In the genomic region with DNA sequence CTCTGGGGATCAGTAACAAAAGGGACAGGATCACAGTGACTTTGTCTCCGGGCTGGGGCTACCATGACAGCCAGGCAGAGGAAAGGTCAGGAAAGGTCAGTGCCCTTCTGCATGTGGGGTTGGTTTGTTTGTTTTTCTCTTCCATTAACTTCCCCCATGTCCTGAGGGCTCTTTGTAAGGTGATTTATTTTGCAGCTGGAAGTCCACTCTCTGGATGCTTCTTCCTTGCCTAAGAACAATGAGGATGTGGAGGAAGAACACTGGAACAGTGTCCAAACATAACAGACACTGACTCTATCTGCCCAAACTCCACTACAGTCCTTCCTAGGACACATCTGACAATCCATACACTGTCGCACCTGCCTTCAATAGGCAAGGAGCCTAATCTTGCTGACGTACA, we compare ENCODE assay signal across 12 mouse cellular contexts.
DNase-seq lines count a peak whose midpoint lies in the region; ATAC-seq and TF ChIP-seq lines count a peak whose summit lies in the region.
"Had no signal": no experiment of that assay in that cellular context is flagged by ENCODE, and none has a peak within 500 bp of the region (broad histone marks: within the 10 kb centered on the region; RNA-seq: fewer than 3 reads in every experiment).

No protein-coding gene starts in this region.

- ATAC-seq in heart, embryonic 11.5 days (replicated peaks; ENCODE audit: insufficient number of reproducible peaks, low FRiP score, low TSS enrichment) = no peak
- ATAC-seq in lung, embryonic 14.5 days (ENCODE audit: insufficient read depth) = no peak
- ATAC-seq in heart, embryonic 15.5 days (replicated peaks; ENCODE audit: insufficient number of reproducible peaks, insufficient read depth, low FRiP score, low read depth) = no peak
- ATAC-seq in liver, postnatal 0 days = peak; percentile 67; the same call in 1 of the 2 replicates

- no peak overlapping the region for H3K9ac ChIP-seq in heart, embryonic 11.5 days (ENCODE audit: low read depth, low read length)
- H3K9ac ChIP-seq in lung, embryonic 14.5 days = no peak overlapping the region
- H3K9ac ChIP-seq in heart, embryonic 15.5 days = no peak overlapping the region
- no peak overlapping the region for H3K9ac ChIP-seq in liver, postnatal 0 days (replicated peaks)
- H3K9ac ChIP-seq: limb, embryonic 12.5 days; midbrain, embryonic 12.5 days had no signal

- no peak overlapping the region for H3K27ac ChIP-seq in heart, embryonic 11.5 days (ENCODE audit: low read depth, low read length)
- H3K27ac ChIP-seq in lung, embryonic 14.5 days (ENCODE audit: low read depth) = no peak overlapping the region
- 0 out of 2 replicates have a peak overlapping the region, but pooled peaks have one; percentile 14 for H3K27ac ChIP-seq in heart, embryonic 15.5 days
- H3K27ac ChIP-seq in liver, postnatal 0 days (ENCODE audit: low read depth) = peak overlapping the region; percentile 39
- H3K27ac ChIP-seq: limb, embryonic 12.5 days; midbrain, embryonic 12.5 days had no signal

- no peak for TF ChIP-seq EP300 in liver, postnatal 0 days (IDR thresholded peaks at IDR 0.05; ENCODE audit: low read depth)

- no peak overlapping the region for H3K4me3 ChIP-seq in heart, embryonic 11.5 days (ENCODE audit: low read depth, low read length)
- H3K4me3 ChIP-seq in lung, embryonic 14.5 days (ENCODE audit: low read depth, low read length) = no peak overlapping the region
- no peak overlapping the region for H3K4me3 ChIP-seq in heart, embryonic 15.5 days
- H3K4me3 ChIP-seq in liver, postnatal 0 days (ENCODE audit: low read depth, low read length) = no peak overlapping the region
- H3K4me3 ChIP-seq: limb, embryonic 12.5 days; midbrain, embryonic 12.5 days had no signal

- WGBS in heart, embryonic 11.5 days (ENCODE audit: insufficient replicate concordance) = 22% methylated on average over 3 of the region's 3 CpGs
- 33% methylated on average over 3 of the region's 3 CpGs for WGBS in lung, embryonic 14.5 days
- 29% methylated on average over 3 of the region's 3 CpGs for WGBS in heart, embryonic 15.5 days
- WGBS in liver, postnatal 0 days (ENCODE audit: insufficient replicate concordance) = 41% methylated on average over 3 of the region's 3 CpGs

- peak; percentile 98 for DNase-seq in heart, adult 11 months
- DNase-seq in lung, embryonic 14.5 days = peak; percentile 16
- no peak for DNase-seq in lung, postnatal 36 days
- peak; percentile 14 for DNase-seq in liver, postnatal 0 days
- no peak for DNase-seq in cerebellum, adult 18-20 months
- no peak for DNase-seq in frontal cortex, adult 2 months (ENCODE audit: extremely low spot score in 1 of 2, low spot score in 1 of 2)
- DNase-seq: cerebellum, postnatal 36 days; right cerebral cortex, postnatal 25 days had no signal

- peaks cover 9% of the 10 kb centered on the region; the same call in 1 of the 2 replicates for H3K4me1 ChIP-seq in heart, embryonic 11.5 days (ENCODE audit: control insufficient read depth, insufficient read depth, low read length)
- H3K4me1 ChIP-seq in lung, embryonic 14.5 days (ENCODE audit: insufficient read depth) = no peaks in the 10 kb centered on the region
- no peaks in the 10 kb centered on the region for H3K4me1 ChIP-seq in heart, embryonic 15.5 days (replicated peaks)
- H3K4me1 ChIP-seq in liver, postnatal 0 days (ENCODE audit: insufficient read depth) = peaks cover 2% of the 10 kb centered on the region; the same call in 1 of the 2 replicates
- H3K4me1 ChIP-seq: midbrain, embryonic 12.5 days had no signal

- TF ChIP-seq CTCF in lung, embryonic 14.5 days (IDR thresholded peaks at IDR 0.05; ENCODE audit: low read depth) = no peak
- no peak for TF ChIP-seq CTCF in liver, postnatal 0 days (IDR thresholded peaks at IDR 0.05; ENCODE audit: low read depth)

- no peak overlapping the region for H3K4me2 ChIP-seq in heart, embryonic 11.5 days
- no peak overlapping the region for H3K4me2 ChIP-seq in lung, embryonic 14.5 days
- no peak overlapping the region for H3K4me2 ChIP-seq in heart, embryonic 15.5 days
- no peak overlapping the region for H3K4me2 ChIP-seq in liver, postnatal 0 days (ENCODE audit: low read depth, low read length)
- H3K4me2 ChIP-seq: limb, embryonic 12.5 days; midbrain, embryonic 12.5 days had no signal

- H3K27me3 ChIP-seq in heart, embryonic 11.5 days (ENCODE audit: control insufficient read depth, insufficient read depth, low read length) = no peaks in the 10 kb centered on the region
- no peaks in the 10 kb centered on the region for H3K27me3 ChIP-seq in lung, embryonic 14.5 days (ENCODE audit: insufficient read depth, low read length)
- H3K27me3 ChIP-seq in heart, embryonic 15.5 days = no peaks in the 10 kb centered on the region
- no peaks in the 10 kb centered on the region for H3K27me3 ChIP-seq in liver, postnatal 0 days (ENCODE audit: insufficient read depth, low read length)
- H3K27me3 ChIP-seq: limb, embryonic 12.5 days; midbrain, embryonic 12.5 days had no signal

- H3K9me3 ChIP-seq in heart, embryonic 11.5 days (replicated peaks; ENCODE audit: control insufficient read depth, low read length) = no peaks in the 10 kb centered on the region
- H3K9me3 ChIP-seq in lung, embryonic 14.5 days (ENCODE audit: low read depth, low read length) = no peaks in the 10 kb centered on the region
- H3K9me3 ChIP-seq in heart, embryonic 15.5 days (replicated peaks) = no peaks in the 10 kb centered on the region
- H3K9me3 ChIP-seq in liver, postnatal 0 days (ENCODE audit: low read length) = no peaks in the 10 kb centered on the region
- H3K9me3 ChIP-seq: limb, embryonic 12.5 days; midbrain, embryonic 12.5 days had no signal

- no peaks in the 10 kb centered on the region for H3K36me3 ChIP-seq in heart, embryonic 11.5 days (ENCODE audit: control insufficient read depth, insufficient read depth, low read length)
- H3K36me3 ChIP-seq in lung, embryonic 14.5 days (ENCODE audit: insufficient read depth) = no peaks in the 10 kb centered on the region
- H3K36me3 ChIP-seq in heart, embryonic 15.5 days = no peaks in the 10 kb centered on the region
- no peaks in the 10 kb centered on the region for H3K36me3 ChIP-seq in liver, postnatal 0 days (replicated peaks; ENCODE audit: insufficient read depth, low read length)
- H3K36me3 ChIP-seq: limb, embryonic 12.5 days; midbrain, embryonic 12.5 days had no signal

Comparison
In these comparisons a context has a peak if more than half of its experiments do, and no peak if none do; other contexts are left out.
1. DNase-seq: peak in heart, adult 11 months (single experiment), lung, embryonic 14.5 days (single experiment) and liver, postnatal 0 days (single experiment); none in lung, postnatal 36 days (single experiment), cerebellum, adult 18-20 months (0 of 2) and frontal cortex, adult 2 months (0 of 2).
2. H3K27ac ChIP-seq: peak in heart, embryonic 15.5 days (single experiment) and liver, postnatal 0 days (single experiment); none in heart, embryonic 11.5 days (single experiment) and lung, embryonic 14.5 days (single experiment).